Mouse (Mus musculus): ENCODE measurements at regions not wholly inside any gene's neighbourhood (a gene's known extent, or its start where the extent isn't known, plus 50 kb on each side); places are given as distances from the start of the nearest gene placed in this dataset.

GRCm38 (mm10) chr13:63700747-63701146 lies 114.3 kb upstream of the Ercc6l2 start:
- DNase-seq, result no peak

- DNase-seq, result peak; percentile 37
Observed at GRCm38 (mm10) chr13:63701199-63702175, 113.6 kb upstream of the Ercc6l2 start.

- DNase-seq, result no peak
Observed at GRCm38 (mm10) chr13:63708567-63708966, 106.5 kb upstream of the Ercc6l2 start.

- DNase-seq, result no peak
Observed at GRCm38 (mm10) chr13:63713137-63713536, 101.9 kb upstream of the Ercc6l2 start.

GRCm38 (mm10) chr13:63716498-63716897 lies 98.5 kb upstream of the Ercc6l2 start:
- no peak for DNase-seq

GRCm38 (mm10) chr13:63717249-63717648 lies 97.8 kb upstream of the Ercc6l2 start:
- no peak for DNase-seq

- no peak for DNase-seq
Observed at GRCm38 (mm10) chr13:63718782-63719181, 96.3 kb upstream of the Ercc6l2 start.

GRCm38 (mm10) chr13:63719351-63720207 lies 95.5 kb upstream of the Ercc6l2 start:
- DNase-seq, result peak; percentile 55

GRCm38 (mm10) chr13:63720610-63721009 lies 94.4 kb upstream of the Ercc6l2 start:
- no peak for DNase-seq

GRCm38 (mm10) chr13:63721011-63721625 lies 93.9 kb upstream of the Ercc6l2 start:
- DNase-seq, result no peak

- no peak for DNase-seq
Observed at GRCm38 (mm10) chr13:63724293-63724692, 90.7 kb upstream of the Ercc6l2 start.

GRCm38 (mm10) chr13:63724843-63725582 lies 90.0 kb upstream of the Ercc6l2 start:
- no peak for DNase-seq

- DNase-seq, result peak; percentile 76
Observed at GRCm38 (mm10) chr13:63726035-63726434, 89.0 kb upstream of the Ercc6l2 start.

- DNase-seq, result no peak
Observed at GRCm38 (mm10) chr13:63726509-63726908, 88.5 kb upstream of the Ercc6l2 start.

GRCm38 (mm10) chr13:63735739-63736138 lies 79.3 kb upstream of the Ercc6l2 start:
- DNase-seq, result no peak

GRCm38 (mm10) chr13:63741879-63742278 lies 73.2 kb upstream of the Ercc6l2 start:
- no peak for DNase-seq

GRCm38 (mm10) chr13:63748788-63749187 lies 66.3 kb upstream of the Ercc6l2 start:
- no peak for DNase-seq

GRCm38 (mm10) chr13:63749997-63750396 lies 65.0 kb upstream of the Ercc6l2 start:
- DNase-seq, result no peak

GRCm38 (mm10) chr13:63751196-63751595 lies 63.8 kb upstream of the Ercc6l2 start:
- DNase-seq, result no peak

- DNase-seq, result no peak
Observed at GRCm38 (mm10) chr13:63757061-63757460, 58.0 kb upstream of the Ercc6l2 start.

GRCm38 (mm10) chr13:63761542-63761941 lies 53.5 kb upstream of the Ercc6l2 start:
- no peak for DNase-seq
